Mouse (Mus musculus) midbrain, embryonic 15.5 days (tissue): Measurements from ENCODE around the gene Tmem74b. TPM values are rescaled to one million over a fixed set of nuclear protein-coding genes. Genes with fewer than 3 reads are reported as not detected.

Experiments
- ATAC-seq: fragments of 200-750 bp; cut with Nextera tagmentation; replicated peaks from 2 replicates; pipeline ENCODE4 v1.8.0; 2017; ENCODE audit warnings: moderate TSS enrichment
- H3K27ac ChIP-seq: fragments of 300-500 bp; sonication (generic); 2 replicates; pipeline ENCODE4 v1.5.1; 2015; ENCODE audit warnings: mild to moderate bottlenecking, inconsistent platforms
- H3K27me3 ChIP-seq: fragments of 300-500 bp; sonication (generic); replicated peaks from 2 replicates; pipeline ENCODE4 v1.6.1; 2015; ENCODE audit warnings: inconsistent platforms
- H3K36me3 ChIP-seq: fragments of 300-500 bp; sonication (generic); replicated peaks from 2 replicates; pipeline ENCODE4 v1.6.1; 2015; ENCODE audit warnings: inconsistent platforms
- H3K4me1 ChIP-seq: fragments of 300-500 bp; sonication (generic); 2 replicates; pipeline ENCODE4 v1.6.1; 2015; ENCODE audit warnings: inconsistent platforms
- H3K4me2 ChIP-seq: fragments of 300-500 bp; sonication (generic); 2 replicates; pipeline ENCODE4 v1.6.1; 2015; ENCODE audit warnings: inconsistent platforms, mild to moderate bottlenecking, moderate library complexity
- H3K4me3 ChIP-seq: fragments of 300-500 bp; sonication (generic); 2 replicates; pipeline ENCODE4 v1.5.1; 2015; ENCODE audit warnings: mild to moderate bottlenecking, inconsistent platforms
- H3K9ac ChIP-seq: fragments of 300-500 bp; sonication (generic); 2 replicates; pipeline ENCODE4 v1.6.1; 2015; ENCODE audit warnings: mild to moderate bottlenecking, inconsistent platforms
- H3K9me3 ChIP-seq: fragments of 300-500 bp; sonication (generic); 2 replicates; pipeline ENCODE4 v1.6.1; 2016; ENCODE audit warnings: inconsistent platforms
- WGBS: fragments of 180-500 bp; shearing (Covaris S2); methylation state at CpG from one replicate; pipeline ENCODE4 v1.1.7; 2015; ENCODE audit warnings: mixed read lengths; 5-methylcytosine and 5-hydroxymethylcytosine counted together
- polyA plus RNA-seq: library from polyadenylated mRNA; unstranded; fragments of >200 nt; fragmentation: Nextera tagmentation; extraction: Ambion mirVana; gene quantifications from 2 replicates; pipeline ENCODE4 v1.2.1, GENCODE M21; 2015

Gene Tmem74b
- polyA plus RNA-seq, result 29.9 and 32.3 TPM in 2 replicates

DNA sequence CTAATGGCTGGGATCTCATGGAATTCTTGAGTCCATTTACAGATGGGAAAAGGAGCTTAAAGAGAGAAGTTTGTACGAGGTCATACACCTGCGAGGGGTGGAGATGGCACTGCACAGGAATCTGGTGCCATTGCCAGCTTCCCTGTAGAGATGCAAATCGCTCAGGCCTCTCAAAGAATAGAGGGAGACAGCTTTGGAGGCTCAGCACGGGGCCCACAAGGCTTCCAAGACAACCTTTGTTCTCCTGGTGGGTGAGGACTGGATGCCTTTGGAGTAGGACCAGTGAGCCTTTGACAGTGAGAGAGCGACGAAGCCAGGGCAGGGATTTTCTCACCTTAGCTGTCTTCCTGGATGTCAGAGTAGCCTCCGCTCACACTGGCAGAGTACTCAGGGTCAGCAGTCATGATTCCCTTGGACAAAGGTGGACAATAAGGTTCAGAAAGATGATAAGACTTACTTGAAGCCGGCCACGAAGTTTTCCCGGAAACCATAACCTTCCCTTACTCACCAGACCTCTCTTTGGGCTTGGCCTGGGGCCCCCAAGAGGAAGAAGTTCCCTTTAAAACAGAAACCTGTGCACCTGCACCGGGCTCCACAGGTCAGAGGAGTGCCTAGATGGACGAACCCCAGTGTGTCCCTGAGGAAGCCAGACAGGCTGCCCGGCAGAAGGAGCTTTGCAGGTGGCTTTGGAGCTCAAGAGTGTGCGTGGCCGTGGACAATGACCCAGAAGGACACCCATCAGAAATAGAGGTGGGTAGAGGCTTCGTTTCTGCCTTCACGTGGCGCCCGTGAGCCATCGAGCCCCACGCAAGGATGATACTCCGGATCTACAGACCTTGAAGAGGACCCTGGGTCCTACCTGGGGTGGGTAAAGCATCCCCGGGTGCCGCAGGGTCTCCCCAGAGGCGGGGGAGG, at the start of gene Tmem74b:
TSS of gene Tmem74b (plus strand) at position 778 of the 915 bp plus-strand sequence.
- Histone ChIP-seq H3K4me1 (peaks cover 24% of the 10 kb centered on the region), H3K9ac (peak within 1 kb of the TSS; percentile 86), H3K36me3 (peaks cover 4% of the 10 kb centered on the region), H3K27me3 (no peaks in the 10 kb centered on the region; the same call in 1 of the 2 replicates), H3K9me3 (no peaks in the 10 kb centered on the region), H3K27ac (peak within 1 kb of the TSS; percentile 81), H3K4me3 (peak within 1 kb of the TSS; percentile 81), H3K4me2 (peak within 1 kb of the TSS; percentile 89)
- 3% methylated on average over 25 of the region's 25 CpGs for WGBS
- ATAC-seq, result peak; percentile 57

DNA sequence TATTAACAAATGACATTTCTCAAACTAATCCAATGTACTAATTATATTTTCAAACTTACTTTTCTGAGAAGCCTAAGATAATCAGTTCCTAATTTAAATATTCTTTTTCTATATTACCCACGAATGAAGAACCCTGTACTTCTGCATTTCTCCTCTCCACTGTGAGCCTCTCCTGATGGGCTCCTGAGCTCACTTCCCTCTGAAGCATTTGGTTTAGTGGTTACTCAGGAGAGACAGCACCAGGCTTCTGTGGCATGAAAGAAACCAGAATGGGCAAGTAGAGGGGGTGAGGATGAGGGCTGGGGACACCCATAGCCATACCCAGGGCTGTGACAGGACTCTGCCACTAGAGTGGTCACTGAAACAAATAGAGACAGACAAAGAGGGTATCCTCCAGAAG, 49.8 kb upstream of the Tmem74b start:
- H3K4me2 ChIP-seq, result no peak overlapping the region

DNA sequence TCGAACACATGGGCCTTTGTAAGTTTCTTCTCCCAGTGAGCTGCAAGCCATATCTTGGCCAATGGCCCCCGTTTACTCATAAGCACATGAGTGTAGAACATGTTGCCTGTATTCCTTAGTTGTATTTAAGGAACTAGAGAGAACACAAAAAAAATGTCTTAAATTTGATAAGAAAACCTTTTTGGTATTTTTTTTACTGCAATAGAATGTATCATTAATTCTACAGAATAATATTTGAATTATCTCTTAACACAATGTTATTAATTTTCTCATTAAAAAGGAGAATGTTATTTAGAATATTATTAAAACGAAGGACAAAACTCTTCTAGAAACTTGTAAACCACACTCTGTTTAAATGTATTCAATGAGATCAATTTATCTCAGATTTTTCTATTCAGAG, 33.4 kb upstream of the Tmem74b start, which contains the start of gene Rad21l:
TSS of gene Rad21l (minus strand) at position 101 of the 400 bp plus-strand sequence.
- no peak within 1 kb of the TSS for H3K4me2 ChIP-seq
- H3K27me3 ChIP-seq, result no peaks in the 10 kb centered on the region; the same call in 1 of the 2 replicates
- H3K9ac ChIP-seq, result no peak within 1 kb of the TSS
- no peak for ATAC-seq
- no peaks in the 10 kb centered on the region for H3K4me1 ChIP-seq
- H3K9me3 ChIP-seq, result no peaks in the 10 kb centered on the region
- 79% methylated on average over 3 of the region's 3 CpGs for WGBS
- H3K4me3 ChIP-seq, result no peak within 1 kb of the TSS
- no peak within 1 kb of the TSS for H3K27ac ChIP-seq
- H3K36me3 ChIP-seq, result no peaks in the 10 kb centered on the region

More for the DNA sequence above, 49.8 kb upstream of the Tmem74b start:
- no peak for ATAC-seq
- no peak overlapping the region for H3K9ac ChIP-seq
- 81% methylated on average over 1 of the region's 1 CpGs for WGBS
- H3K36me3 ChIP-seq, result no peaks in the 10 kb centered on the region
- H3K4me3 ChIP-seq, result no peak overlapping the region
- H3K9me3 ChIP-seq, result no peaks in the 10 kb centered on the region
- H3K27me3 ChIP-seq, result no peaks in the 10 kb centered on the region
- no peaks in the 10 kb centered on the region for H3K4me1 ChIP-seq
- no peak overlapping the region for H3K27ac ChIP-seq

DNA sequence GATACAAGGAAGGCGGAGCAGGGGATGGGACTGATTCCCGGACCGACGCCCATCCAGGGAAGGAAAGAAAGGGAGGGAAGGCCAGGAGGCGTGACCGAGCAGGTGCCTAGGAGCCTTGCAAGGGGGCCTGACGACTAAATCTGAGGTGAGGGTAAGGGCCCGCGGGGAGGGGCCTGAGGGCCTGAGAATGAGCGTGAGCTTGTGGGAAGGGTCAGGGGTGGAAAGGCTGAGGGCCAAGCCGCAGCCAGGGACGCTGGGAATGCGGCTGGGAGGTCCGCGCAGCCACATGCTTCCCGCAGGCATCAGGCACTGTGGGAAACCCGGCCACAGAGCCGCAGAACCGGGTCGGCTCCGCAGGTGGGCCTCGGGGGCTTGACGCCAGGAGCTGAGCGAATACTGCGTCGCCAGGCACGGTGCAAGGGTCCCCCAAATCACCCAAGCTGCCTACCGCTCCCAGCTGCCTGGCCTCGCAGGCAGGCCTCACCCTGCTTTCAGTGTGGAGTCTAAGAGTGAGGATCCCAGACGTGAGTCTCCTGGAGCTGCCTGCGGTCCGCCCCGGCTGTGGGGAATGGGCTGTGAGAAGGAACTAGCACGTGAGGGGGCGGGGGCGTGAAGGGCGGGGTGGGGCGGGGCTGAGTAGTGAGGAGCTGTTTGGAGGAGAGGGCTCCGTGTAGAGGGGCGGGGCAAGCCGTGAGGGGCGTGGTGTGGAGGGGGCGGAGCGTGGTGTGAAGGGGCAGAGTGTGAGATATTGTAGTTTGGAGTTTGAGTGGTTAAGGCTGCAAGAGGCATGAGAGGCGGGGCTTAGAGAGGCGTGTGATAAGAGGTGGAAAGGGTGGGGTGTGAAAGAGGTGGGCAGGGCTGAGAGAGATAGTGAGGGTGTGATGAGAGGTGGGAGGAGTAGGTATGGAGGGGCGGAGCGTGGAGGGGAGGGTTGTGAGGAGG, 31.5 kb upstream of the Tmem74b start:
- Histone ChIP-seq H3K27me3 (no peaks in the 10 kb centered on the region; the same call in 1 of the 2 replicates), H3K27ac (no peak overlapping the region), H3K4me2 (peak overlapping the region; percentile 43), H3K36me3 (no peaks in the 10 kb centered on the region), H3K9me3 (no peaks in the 10 kb centered on the region), H3K9ac (no peak overlapping the region), H3K4me3 (peak overlapping the region; percentile 27), H3K4me1 (no peaks in the 10 kb centered on the region)
- peak; percentile 60 for ATAC-seq
- WGBS, result 33% methylated on average over 47 of the region's 48 CpGs

DNA sequence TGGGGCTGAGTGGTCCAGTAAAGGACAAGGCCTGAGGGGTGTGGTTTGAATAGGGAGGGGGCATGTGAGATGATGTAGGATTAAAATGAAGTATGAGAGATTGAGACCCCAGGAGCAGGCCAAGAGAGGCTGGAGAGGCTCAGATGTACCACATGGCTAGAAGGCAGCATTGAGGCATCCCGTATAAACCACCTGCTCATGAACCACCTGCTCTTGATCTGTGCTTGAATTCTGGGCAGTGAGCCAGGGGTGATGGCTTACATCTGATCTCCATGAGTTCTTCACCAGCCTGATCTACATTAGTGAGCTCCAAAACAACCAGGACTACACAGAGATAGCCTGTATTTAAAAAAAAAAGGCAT, 30.9 kb upstream of the Tmem74b start:
- no peak overlapping the region for H3K4me2 ChIP-seq
- ATAC-seq, result 0 out of 2 replicates have a peak, but pooled peaks have one; percentile 39
- no peak overlapping the region for H3K4me3 ChIP-seq
- no peaks in the 10 kb centered on the region for H3K9me3 ChIP-seq
- WGBS, result 68% methylated on average over 1 of the region's 1 CpGs
- no peak overlapping the region for H3K27ac ChIP-seq
- no peaks in the 10 kb centered on the region for H3K4me1 ChIP-seq
- H3K27me3 ChIP-seq, result no peaks in the 10 kb centered on the region; the same call in 1 of the 2 replicates
- H3K36me3 ChIP-seq, result no peaks in the 10 kb centered on the region
- no peak overlapping the region for H3K9ac ChIP-seq

DNA sequence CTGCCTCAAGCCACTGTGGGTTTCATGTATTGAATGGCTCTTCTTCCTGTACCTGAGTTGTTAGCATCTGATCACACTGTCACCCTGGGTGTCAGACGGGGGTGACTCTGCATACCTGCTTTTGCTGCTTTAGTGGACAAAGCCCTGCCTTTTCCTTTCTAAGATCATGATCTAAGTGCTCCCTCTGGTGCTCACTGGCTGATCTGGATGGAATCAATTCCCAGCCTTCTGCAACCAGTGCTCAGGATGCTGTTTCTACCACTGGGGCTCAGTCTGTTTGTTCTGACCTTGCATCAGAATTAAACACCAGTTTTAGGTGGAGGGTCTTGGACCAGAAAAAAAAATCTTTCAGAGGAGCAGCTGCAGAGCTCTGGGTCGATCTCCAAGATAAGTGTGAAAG, 25.6 kb upstream of the Tmem74b start:
- Histone ChIP-seq H3K4me2 (no peak overlapping the region), H3K4me3 (no peak overlapping the region), H3K4me1 (no peaks in the 10 kb centered on the region), H3K9me3 (no peaks in the 10 kb centered on the region), H3K27ac (no peak overlapping the region), H3K27me3 (no peaks in the 10 kb centered on the region), H3K9ac (no peak overlapping the region), H3K36me3 (no peaks in the 10 kb centered on the region)
- ATAC-seq, result no peak; the same call in 1 of the 2 replicates
- WGBS, result 63% methylated on average over 2 of the region's 2 CpGs

DNA sequence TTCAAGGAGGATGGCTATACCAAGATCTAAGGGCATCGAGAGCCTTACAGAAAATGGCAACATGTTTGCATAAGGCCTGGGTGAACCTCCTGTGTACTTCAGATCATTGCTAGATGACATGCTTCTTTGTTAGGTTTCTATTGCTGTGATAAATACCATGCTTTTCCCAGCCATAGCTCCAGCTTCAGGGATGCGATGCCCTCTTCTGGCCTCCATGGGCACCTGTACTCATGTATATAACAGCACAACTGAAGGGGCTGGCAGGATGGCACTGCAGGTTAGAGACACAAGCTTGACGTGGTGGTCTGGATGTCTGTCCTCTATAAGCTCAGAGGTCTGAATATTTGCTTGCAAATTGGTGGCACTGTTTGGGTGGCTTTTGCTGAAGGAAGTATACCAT, 19.5 kb upstream of the Tmem74b start:
- H3K27ac ChIP-seq, result no peak overlapping the region
- WGBS, result 51% methylated on average over 3 of the region's 3 CpGs

DNA sequence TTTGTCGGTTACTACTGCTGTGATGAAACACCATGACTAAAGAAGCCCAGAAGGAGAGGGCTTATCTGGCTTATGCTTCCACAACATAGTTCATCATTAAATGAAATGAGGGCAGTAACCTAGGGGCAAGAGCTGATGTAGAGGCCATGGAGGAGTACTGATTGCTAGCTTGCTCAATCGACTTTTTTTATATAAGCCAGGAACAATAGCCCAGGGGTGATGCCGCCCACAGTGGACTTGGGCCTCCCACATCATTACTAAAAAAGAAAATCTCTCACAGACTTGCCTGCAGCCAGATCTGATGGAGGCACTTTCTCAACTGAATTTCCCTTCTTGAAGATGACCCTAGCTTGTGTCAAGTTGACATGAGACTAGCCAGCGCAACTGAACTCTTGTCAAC, 18.8 kb upstream of the Tmem74b start:
- H3K36me3 ChIP-seq, result no peaks in the 10 kb centered on the region
- WGBS, result 90% methylated on average over 4 of the region's 4 CpGs
- no peak for ATAC-seq
- H3K4me3 ChIP-seq, result no peak overlapping the region
- H3K27ac ChIP-seq, result no peak overlapping the region
- no peaks in the 10 kb centered on the region for H3K27me3 ChIP-seq
- no peak overlapping the region for H3K4me2 ChIP-seq
- H3K9ac ChIP-seq, result no peak overlapping the region
- H3K4me1 ChIP-seq, result no peaks in the 10 kb centered on the region
- no peaks in the 10 kb centered on the region for H3K9me3 ChIP-seq

More for the DNA sequence above, 19.5 kb upstream of the Tmem74b start:
- Histone ChIP-seq H3K9ac (no peak overlapping the region), H3K36me3 (no peaks in the 10 kb centered on the region), H3K9me3 (no peaks in the 10 kb centered on the region), H3K4me2 (no peak overlapping the region), H3K27me3 (no peaks in the 10 kb centered on the region), H3K4me3 (no peak overlapping the region), H3K4me1 (no peaks in the 10 kb centered on the region)
- peak; percentile 87 for ATAC-seq

DNA sequence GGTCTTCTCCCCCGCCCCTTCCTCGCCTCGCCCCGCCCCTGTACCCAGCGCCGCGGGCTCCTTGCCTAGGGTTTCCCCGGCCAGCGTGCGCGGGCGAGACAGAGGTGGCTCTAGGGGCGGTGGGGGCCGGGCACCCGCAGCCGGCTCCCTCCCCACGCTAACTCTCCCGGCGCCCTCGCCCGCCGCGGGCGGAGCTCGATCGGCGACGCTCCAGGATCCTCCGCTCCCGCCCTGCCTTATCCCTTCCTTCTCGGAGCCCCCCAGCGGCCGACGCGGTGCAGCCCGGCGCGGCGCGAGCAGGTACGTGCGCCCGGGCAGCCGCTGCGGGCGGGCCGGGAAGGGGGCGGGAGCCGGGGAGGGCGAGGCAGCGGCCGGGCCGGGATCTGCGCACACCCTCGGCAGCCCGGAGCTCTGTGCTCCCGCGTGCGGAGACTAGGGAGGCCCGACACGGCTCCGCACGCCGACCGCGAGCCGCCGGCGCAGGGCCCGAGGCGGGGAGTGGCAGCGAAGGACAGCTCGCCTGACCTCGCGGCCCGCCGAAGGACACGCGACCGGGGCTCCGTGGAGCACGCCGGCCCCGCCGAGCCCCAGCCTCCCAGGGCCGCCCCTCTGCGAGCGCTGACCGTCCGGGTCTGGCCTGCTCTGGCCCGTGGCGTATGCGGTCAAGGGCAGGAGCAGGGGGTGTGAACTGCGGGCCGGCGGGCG, 490 bp downstream of the Tmem74b start:
- peaks cover 11% of the 10 kb centered on the region for H3K36me3 ChIP-seq
- peak overlapping the region; percentile 81 for H3K27ac ChIP-seq
- H3K27me3 ChIP-seq, result no peaks in the 10 kb centered on the region; the same call in 1 of the 2 replicates
- H3K4me3 ChIP-seq, result peak overlapping the region; percentile 81
- WGBS, result under 1% methylated on average over 59 of the region's 97 CpGs
- ATAC-seq, result peak; percentile 92
- peak overlapping the region; percentile 86 for H3K9ac ChIP-seq
- H3K4me1 ChIP-seq, result peaks cover 24% of the 10 kb centered on the region
- H3K4me2 ChIP-seq, result peak overlapping the region; percentile 89
- no peaks in the 10 kb centered on the region for H3K9me3 ChIP-seq

DNA sequence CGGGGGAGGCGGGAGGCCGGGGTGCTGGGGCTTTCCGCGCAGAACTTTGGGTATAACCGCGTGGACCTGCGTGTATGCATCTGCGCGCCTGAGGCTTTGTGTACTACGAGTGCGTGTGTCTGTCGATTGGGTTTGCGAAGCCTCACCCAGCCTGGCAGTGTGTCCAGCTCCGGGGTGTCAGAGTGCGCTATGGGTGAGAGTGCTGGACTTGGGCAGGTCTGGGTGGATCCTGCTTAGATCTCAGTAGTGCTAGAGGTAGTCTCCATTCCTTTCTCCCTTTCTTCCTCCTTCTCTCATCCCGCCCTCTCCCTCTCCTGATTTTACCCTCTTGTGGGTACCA, 1.0 kb downstream of the Tmem74b start:
- 3% methylated on average over 17 of the region's 17 CpGs for WGBS

DNA sequence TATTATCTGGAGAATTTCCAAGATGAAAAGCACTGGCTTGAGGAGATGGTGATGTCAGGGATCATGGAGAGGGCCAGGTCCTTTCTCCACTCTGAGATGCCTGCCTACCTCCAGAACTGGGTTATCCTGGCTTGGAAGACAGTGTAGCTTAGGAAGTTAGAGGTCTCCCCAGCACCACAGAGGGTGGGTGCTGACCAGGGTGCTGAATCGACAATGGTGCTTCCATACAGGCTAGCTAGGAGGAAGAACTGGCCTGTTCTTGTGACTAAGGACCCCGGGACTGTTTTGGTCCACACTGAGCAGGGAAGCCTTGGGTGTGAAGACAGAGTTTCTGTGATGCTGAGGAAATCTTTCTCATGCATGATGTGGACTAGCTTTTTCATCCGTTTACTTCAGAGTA, 10.8 kb downstream of the Tmem74b start:
- Histone ChIP-seq H3K36me3 (peaks cover 17% of the 10 kb centered on the region), H3K9me3 (no peaks in the 10 kb centered on the region), H3K27me3 (no peaks in the 10 kb centered on the region), H3K4me1 (no peaks in the 10 kb centered on the region), H3K27ac (no peak overlapping the region), H3K4me2 (no peak overlapping the region), H3K4me3 (no peak overlapping the region), H3K9ac (no peak overlapping the region)
- WGBS, result 43% methylated on average over 3 of the region's 3 CpGs
- no peak for ATAC-seq

More for the DNA sequence above, 1.0 kb downstream of the Tmem74b start:
- peak; percentile 72 for ATAC-seq
- Histone ChIP-seq H3K9ac (peak overlapping the region; percentile 86), H3K36me3 (peaks cover 11% of the 10 kb centered on the region), H3K4me1 (peaks cover 24% of the 10 kb centered on the region), H3K27ac (peak overlapping the region; percentile 81), H3K9me3 (no peaks in the 10 kb centered on the region), H3K27me3 (no peaks in the 10 kb centered on the region; the same call in 1 of the 2 replicates), H3K4me3 (peak overlapping the region; percentile 81), H3K4me2 (peak overlapping the region; percentile 89)
